In the genomic region with DNA sequence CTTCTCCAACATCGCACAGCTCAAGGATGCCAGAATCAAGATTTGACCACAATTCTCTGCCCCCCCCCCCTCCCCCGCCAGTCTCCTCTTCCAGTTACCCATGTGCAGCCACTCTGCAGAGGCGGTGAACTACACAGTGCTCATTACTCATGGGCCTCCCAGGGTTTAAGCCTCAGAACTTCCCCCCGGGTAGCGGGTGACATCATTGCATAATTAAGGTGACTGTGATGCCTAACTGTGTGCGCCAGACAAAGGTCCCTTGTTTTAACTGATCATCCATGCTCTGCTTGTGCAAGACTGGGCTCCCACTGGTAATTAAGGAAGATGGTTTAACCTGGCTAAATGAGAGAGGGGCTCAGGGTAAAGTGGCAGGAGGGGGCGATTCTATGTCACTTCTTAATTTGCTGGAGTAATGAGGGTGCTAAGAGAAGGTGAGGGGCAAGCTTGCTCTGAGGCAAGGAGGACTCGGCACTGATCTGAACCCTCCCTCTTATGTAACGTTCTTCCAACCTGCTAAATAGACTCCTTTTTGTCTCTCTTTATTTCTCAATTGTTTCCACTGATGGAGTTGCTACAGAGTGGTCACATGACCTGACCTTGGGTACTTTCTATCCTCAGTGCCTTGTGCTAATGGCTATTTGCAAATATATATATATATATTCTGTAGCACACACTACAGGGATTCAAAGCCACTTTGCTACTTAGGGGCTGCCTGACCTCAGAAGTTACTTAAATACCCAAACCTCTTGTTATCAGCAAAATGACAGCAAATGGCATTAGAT, we compare ENCODE assay signal across 11 mouse cellular contexts.
DNase-seq lines count a peak whose midpoint lies in the region; ATAC-seq and TF ChIP-seq lines count a peak whose summit lies in the region.
"Had no signal": no experiment of that assay in that cellular context is flagged by ENCODE, and none has a peak within 500 bp of the region (broad histone marks: within the 10 kb centered on the region; RNA-seq: fewer than 3 reads in every experiment).

No protein-coding gene starts in this region.

- DNase-seq in frontal cortex, postnatal 25 days (ENCODE audit: low spot score in 2 of 2): no peak
- peak; percentile 86 for DNase-seq in forebrain, embryonic 14.5 days (ENCODE audit: low spot score)
- DNase-seq in testis, postnatal 10 days (ENCODE audit: low spot score): no peak
- no peak for DNase-seq in MN1 (ENCODE audit: low spot score)
- no peak for DNase-seq in thymus, adult 2 months
- DNase-seq: adrenal gland, postnatal 10 days had no signal

- H3K36me3 ChIP-seq in C2C12 (ENCODE audit: control insufficient read depth, insufficient read depth): no peaks in the 10 kb centered on the region
- no peaks in the 10 kb centered on the region for H3K36me3 ChIP-seq in forebrain, embryonic 14.5 days (ENCODE audit: control insufficient read depth, insufficient read depth, low read length)
- no peaks in the 10 kb centered on the region for H3K36me3 ChIP-seq in limb, embryonic 13.5 days
- H3K36me3 ChIP-seq in thymus, adult 2 months (ENCODE audit: control insufficient read depth, insufficient read depth, low read length): no peaks in the 10 kb centered on the region

- no peaks in the 10 kb centered on the region for H3K27me3 ChIP-seq in C2C12 (ENCODE audit: control insufficient read depth, insufficient read depth, insufficient read length)
- no peaks in the 10 kb centered on the region for H3K27me3 ChIP-seq in forebrain, embryonic 14.5 days (replicated peaks; ENCODE audit: control insufficient read depth, insufficient read depth, low read length)
- no peaks in the 10 kb centered on the region for H3K27me3 ChIP-seq in limb, embryonic 13.5 days
- no peaks in the 10 kb centered on the region for H3K27me3 ChIP-seq in thymus, adult 2 months (ENCODE audit: control insufficient read depth, insufficient read depth, low read length)
- H3K27me3 ChIP-seq: megakaryocyte, embryonic 14.5 days had no signal

- peak; percentile 62 for ATAC-seq in frontal cortex, adult (ENCODE audit: low TSS enrichment)
- ATAC-seq in forebrain, embryonic 14.5 days: peak; percentile 93
- peak; percentile 57 for ATAC-seq in limb, embryonic 13.5 days (ENCODE audit: low FRiP score, low read depth)
- ATAC-seq: CD4-positive, CD25-positive, alpha-beta regulatory T cell, adult 4 months had no signal

- WGBS in forebrain, embryonic 14.5 days: 7% methylated on average over 9 of the region's 9 CpGs
- 46% methylated on average over 9 of the region's 9 CpGs for WGBS in limb, embryonic 13.5 days
- WGBS in thymus, adult 2 months: 70% methylated on average over 9 of the region's 9 CpGs

- peak overlapping the region; percentile 48; the same call in 1 of the 2 replicates for H3K27ac ChIP-seq in forebrain, embryonic 14.5 days (ENCODE audit: low read depth, low read length)
- H3K27ac ChIP-seq in limb, embryonic 13.5 days: peak overlapping the region; percentile 3; the same call in 1 of the 2 replicates
- no peak overlapping the region for H3K27ac ChIP-seq in thymus, adult 2 months (ENCODE audit: control insufficient read depth, insufficient read depth, low read length)

- H3K4me3 ChIP-seq in C2C12 (ENCODE audit: insufficient read depth, poor library complexity, severe bottlenecking): no peak overlapping the region
- H3K4me3 ChIP-seq in forebrain, embryonic 14.5 days (ENCODE audit: low read depth, low read length): no peak overlapping the region
- no peak overlapping the region for H3K4me3 ChIP-seq in limb, embryonic 13.5 days
- H3K4me3 ChIP-seq in thymus, adult 2 months (ENCODE audit: control insufficient read depth, insufficient read depth, low read length): no peak overlapping the region
- H3K4me3 ChIP-seq: megakaryocyte, embryonic 14.5 days had no signal

- TF ChIP-seq POLR2A in thymus, adult 2 months (IDR thresholded peaks at IDR 0.05; ENCODE audit: control insufficient read depth, extremely low read depth, insufficient read depth, low read length, poor library complexity): no peak

- TF ChIP-seq CTCF in C2C12 (IDR thresholded peaks at IDR 0.05; ENCODE audit: control insufficient read depth, insufficient read depth, insufficient read length): no peak
- no peak for TF ChIP-seq CTCF in thymus, adult 2 months (IDR thresholded peaks at IDR 0.05; ENCODE audit: borderline replicate concordance, control insufficient read depth, extremely low read depth, insufficient read depth, low read length, poor library complexity)

- H3K79me2 ChIP-seq in C2C12 (ENCODE audit: control insufficient read depth, insufficient read depth): no peaks in the 10 kb centered on the region

- H3K4me2 ChIP-seq in forebrain, embryonic 14.5 days (ENCODE audit: low read length): no peak overlapping the region
- no peak overlapping the region for H3K4me2 ChIP-seq in limb, embryonic 13.5 days (replicated peaks)

- no peak overlapping the region for H3K9ac ChIP-seq in forebrain, embryonic 14.5 days (ENCODE audit: low read length)
- H3K9ac ChIP-seq in limb, embryonic 13.5 days: no peak overlapping the region

- H3ac ChIP-seq in C2C12 (ENCODE audit: control insufficient read depth, insufficient read length, low read depth): no peak overlapping the region

- H3K4me1 ChIP-seq in forebrain, embryonic 14.5 days (ENCODE audit: control insufficient read depth, insufficient read depth, low read length): peaks cover 28% of the 10 kb centered on the region
- peaks cover 78% of the 10 kb centered on the region for H3K4me1 ChIP-seq in limb, embryonic 13.5 days
- no peaks in the 10 kb centered on the region for H3K4me1 ChIP-seq in thymus, adult 2 months (replicated peaks; ENCODE audit: control insufficient read depth, insufficient read depth, low read length)
- H3K4me1 ChIP-seq: megakaryocyte, embryonic 14.5 days had no signal

- no peaks in the 10 kb centered on the region for H3K79me3 ChIP-seq in C2C12 (ENCODE audit: low read depth)

- H3K9me3 ChIP-seq in forebrain, embryonic 14.5 days (replicated peaks; ENCODE audit: control insufficient read depth, low read length): no peaks in the 10 kb centered on the region
- no peaks in the 10 kb centered on the region for H3K9me3 ChIP-seq in limb, embryonic 13.5 days
- H3K9me3 ChIP-seq: megakaryocyte, embryonic 14.5 days had no signal

TF ChIP-seq in C2C12, 6 proteins besides CTCF, POLR2A, EP300 and RAD21:
- TF ChIP-seq MAX (IDR thresholded peaks at IDR 0.05) (no peak), USF1 (IDR thresholded peaks at IDR 0.05; ENCODE audit: low read depth) (peak; percentile 56), CEBPB (IDR thresholded peaks at IDR 0.05; ENCODE audit: low read depth) (peak; percentile 42), MYOD1 (IDR thresholded peaks at IDR 0.05; ENCODE audit: control insufficient read depth, insufficient read length, low read depth) (no peak), FOSL1 (IDR thresholded peaks at IDR 0.05; ENCODE audit: insufficient read depth, low read length, poor library complexity, severe bottlenecking) (no peak)
